Comparison of ENCODE assay signal across 24 mouse cellular contexts in genomic region chr4:24536989-24537388, GRCm38 (mm10). TPM values are rescaled to one million over a fixed set of nuclear protein-coding genes. Genes with fewer than 3 reads are reported as not detected.
DNase-seq lines count a peak whose midpoint lies in the region; ATAC-seq and TF ChIP-seq lines count a peak whose summit lies in the region.
"Had no signal": no experiment of that assay in that cellular context is flagged by ENCODE, and none has a peak within 500 bp of the region (broad histone marks: within the 10 kb centered on the region; RNA-seq: fewer than 3 reads in every experiment).

No protein-coding gene starts in this region.

- no peak for TF ChIP-seq POLR2A in kidney, adult 2 months (IDR thresholded peaks at IDR 0.05; ENCODE audit: low read depth, low read length)

- no peaks in the 10 kb centered on the region for H3K9me3 ChIP-seq in intestine, postnatal 0 days (ENCODE audit: control insufficient read depth)
- H3K9me3 ChIP-seq in intestine, embryonic 15.5 days, result no peaks in the 10 kb centered on the region
- no peaks in the 10 kb centered on the region for H3K9me3 ChIP-seq in midbrain, postnatal 0 days (ENCODE audit: low read length)
- H3K9me3 ChIP-seq in midbrain, embryonic 11.5 days (ENCODE audit: control insufficient read depth, low read length), result no peaks in the 10 kb centered on the region
- H3K9me3 ChIP-seq: embryonic facial prominence, embryonic 12.5 days; G1E; heart, embryonic 15.5 days; midbrain, embryonic 10.5 days had no signal

- H3K27ac ChIP-seq in intestine, postnatal 0 days (ENCODE audit: low read depth, low read length), result no peak overlapping the region
- H3K27ac ChIP-seq in intestine, embryonic 15.5 days, result no peak overlapping the region
- H3K27ac ChIP-seq in midbrain, postnatal 0 days (ENCODE audit: low read depth, low read length), result no peak overlapping the region
- H3K27ac ChIP-seq in midbrain, embryonic 11.5 days (ENCODE audit: low read depth, low read length), result no peak overlapping the region
- no peak overlapping the region for H3K27ac ChIP-seq in kidney, adult 2 months (ENCODE audit: insufficient read depth, low read depth, low read length)
- H3K27ac ChIP-seq: embryonic facial prominence, embryonic 12.5 days; heart, adult 2 months; heart, embryonic 15.5 days; macrophage; midbrain, embryonic 10.5 days had no signal

- H3K4me1 ChIP-seq in intestine, postnatal 0 days (replicated peaks; ENCODE audit: control insufficient read depth, insufficient read depth, low read length), result no peaks in the 10 kb centered on the region
- H3K4me1 ChIP-seq in intestine, embryonic 15.5 days (replicated peaks), result no peaks in the 10 kb centered on the region
- H3K4me1 ChIP-seq in midbrain, postnatal 0 days (ENCODE audit: insufficient read depth, low read length), result no peaks in the 10 kb centered on the region
- no peaks in the 10 kb centered on the region for H3K4me1 ChIP-seq in midbrain, embryonic 11.5 days (ENCODE audit: control insufficient read depth, insufficient read depth, low read length)
- H3K4me1 ChIP-seq in kidney, adult 2 months (ENCODE audit: control insufficient read depth, insufficient read depth, low read length), result no peaks in the 10 kb centered on the region
- H3K4me1 ChIP-seq: embryonic facial prominence, embryonic 12.5 days; heart, embryonic 15.5 days; midbrain, embryonic 10.5 days had no signal

- no peaks in the 10 kb centered on the region; the same call in 1 of the 2 replicates for H3K36me3 ChIP-seq in intestine, postnatal 0 days (ENCODE audit: control insufficient read depth, insufficient read depth)
- H3K36me3 ChIP-seq in intestine, embryonic 15.5 days, result 0 out of 2 replicates have a peak, but pooled peaks cover 3% of the 10 kb centered on the region
- H3K36me3 ChIP-seq in midbrain, postnatal 0 days (ENCODE audit: insufficient read depth, low read length), result no peaks in the 10 kb centered on the region
- peaks cover 2% of the 10 kb centered on the region; the same call in 1 of the 2 replicates for H3K36me3 ChIP-seq in midbrain, embryonic 11.5 days (ENCODE audit: control insufficient read depth, insufficient read depth, low read length)
- no peaks in the 10 kb centered on the region for H3K36me3 ChIP-seq in kidney, adult 2 months (ENCODE audit: control insufficient read depth, insufficient read depth, low read length)

- no peak overlapping the region for H3K9ac ChIP-seq in intestine, postnatal 0 days (ENCODE audit: low read depth, low read length)
- H3K9ac ChIP-seq in intestine, embryonic 15.5 days, result no peak overlapping the region
- no peak overlapping the region for H3K9ac ChIP-seq in midbrain, postnatal 0 days (replicated peaks; ENCODE audit: low read length, poor library complexity, severe bottlenecking)
- no peak overlapping the region for H3K9ac ChIP-seq in midbrain, embryonic 11.5 days (ENCODE audit: low read length)
- H3K9ac ChIP-seq: embryonic facial prominence, embryonic 12.5 days; heart, embryonic 15.5 days had no signal

- intact Hi-C loops in heart, postnatal 14 days (cut with DNase I), result no loop called here

- peak; percentile 33 for TF ChIP-seq CTCF in intestine, postnatal 0 days (IDR thresholded peaks at IDR 0.05; ENCODE audit: low read depth)
- peak; percentile 35 for TF ChIP-seq CTCF in midbrain, postnatal 0 days (IDR thresholded peaks at IDR 0.05)
- TF ChIP-seq CTCF in kidney, adult 2 months (conservative IDR thresholded peaks at IDR 0.05; ENCODE audit: insufficient read depth, insufficient read length, low read depth, low read length), result no peak

- ATAC-seq in intestine, postnatal 0 days, result no peak
- no peak; the same call in 1 of the 2 replicates for ATAC-seq in intestine, embryonic 15.5 days
- ATAC-seq in midbrain, postnatal 0 days (ENCODE audit: low FRiP score), result no peak
- ATAC-seq in midbrain, embryonic 11.5 days (ENCODE audit: low FRiP score), result no peak
- ATAC-seq: forebrain, embryonic 14.5 days had no signal

- WGBS in intestine, postnatal 0 days, result 80% methylated on average over 4 of the region's 4 CpGs
- 79% methylated on average over 4 of the region's 4 CpGs for WGBS in intestine, embryonic 15.5 days
- 89% methylated on average over 4 of the region's 4 CpGs for WGBS in midbrain, postnatal 0 days
- WGBS in midbrain, embryonic 11.5 days, result 87% methylated on average over 4 of the region's 4 CpGs
- WGBS in kidney, adult 2 months, result 87% methylated on average over 4 of the region's 4 CpGs

- H3K27me3 ChIP-seq in intestine, postnatal 0 days (replicated peaks; ENCODE audit: control insufficient read depth, insufficient read depth, low read length), result no peaks in the 10 kb centered on the region
- H3K27me3 ChIP-seq in intestine, embryonic 15.5 days (replicated peaks), result no peaks in the 10 kb centered on the region
- no peaks in the 10 kb centered on the region for H3K27me3 ChIP-seq in midbrain, postnatal 0 days (ENCODE audit: insufficient read depth, low read length)
- no peaks in the 10 kb centered on the region for H3K27me3 ChIP-seq in midbrain, embryonic 11.5 days (ENCODE audit: control insufficient read depth, insufficient read depth, low read length)
- H3K27me3 ChIP-seq in kidney, adult 2 months (replicated peaks; ENCODE audit: control insufficient read depth, insufficient read depth, low read length), result no peaks in the 10 kb centered on the region
- H3K27me3 ChIP-seq: embryonic facial prominence, embryonic 12.5 days; heart, embryonic 15.5 days had no signal

- H3K4me3 ChIP-seq in intestine, postnatal 0 days (ENCODE audit: low read depth, low read length), result no peak overlapping the region
- no peak overlapping the region for H3K4me3 ChIP-seq in intestine, embryonic 15.5 days (replicated peaks)
- H3K4me3 ChIP-seq in midbrain, postnatal 0 days (ENCODE audit: low read depth, low read length), result no peak overlapping the region
- no peak overlapping the region for H3K4me3 ChIP-seq in midbrain, embryonic 11.5 days (ENCODE audit: low read depth, low read length)
- H3K4me3 ChIP-seq in kidney, adult 2 months (ENCODE audit: insufficient read depth, low read depth, low read length), result no peak overlapping the region
- H3K4me3 ChIP-seq: embryonic facial prominence, embryonic 12.5 days; erythroblast, embryonic 14.5 days; heart, adult 2 months; heart, embryonic 15.5 days; midbrain, embryonic 10.5 days had no signal

- no peak overlapping the region for H3K4me2 ChIP-seq in intestine, postnatal 0 days (replicated peaks; ENCODE audit: low read depth)
- no peak overlapping the region for H3K4me2 ChIP-seq in intestine, embryonic 15.5 days (replicated peaks)
- H3K4me2 ChIP-seq in midbrain, postnatal 0 days (ENCODE audit: low read depth, low read length, poor library complexity, severe bottlenecking), result no peak overlapping the region
- H3K4me2 ChIP-seq in midbrain, embryonic 11.5 days, result no peak overlapping the region
- H3K4me2 ChIP-seq: embryonic facial prominence, embryonic 12.5 days; heart, embryonic 15.5 days had no signal

- DNase-seq in midbrain, postnatal 0 days (ENCODE audit: low spot score), result no peak
- DNase-seq in midbrain, embryonic 11.5 days (ENCODE audit: low spot score, missing footprints), result no peak
- DNase-seq in induced T-regulatory cell, adult 2 months (ENCODE audit: low read depth), result peak; percentile 25
- no peak for DNase-seq in heart, postnatal 14 days
- no peak for DNase-seq in kidney, adult 2 months
- DNase-seq: adrenal gland, adult 2 months; cerebellum, adult 2 months; cerebellum, postnatal 36 days; gastrocnemius, postnatal 25 days; heart, adult 2 months; left cerebral cortex, postnatal 4 days; liver; lung, adult 18-20 months; right cerebral cortex, adult 18-20 months; thymus, adult 18-20 months had no signal

RNA-seq across cellular contexts. Expression of gene Mms22l, which starts 40.7 kb away (rescaled TPM):
- polyA plus RNA-seq in intestine, postnatal 0 days (2015; fragmentation: Nextera tagmentation; extraction: Ambion mirVana), result 6.9 and 8.2 TPM in 2 replicates
- 24.2 and 25.5 TPM in 2 replicates for polyA plus RNA-seq in intestine, embryonic 15.5 days (2015; fragmentation: Nextera tagmentation; extraction: Ambion mirVana)
- 5.5 and 5.9 TPM in 2 replicates for total RNA-seq in midbrain, postnatal 0 days (2014; rRNA removed)
- polyA plus RNA-seq in midbrain, postnatal 0 days (2015; fragmentation: Nextera tagmentation; extraction: Ambion mirVana), result 2.1 and 2.4 TPM in 2 replicates
- 39.1 and 39.8 TPM in 2 replicates for polyA plus RNA-seq in midbrain, embryonic 11.5 days (2014; fragmentation: Nextera tagmentation; extraction: Ambion mirVana)
- 1 to 10 TPM; 2.2 to 2.4 TPM for total RNA-seq in heart, postnatal 14 days (2021)
- polyA plus RNA-seq in kidney, adult 2 months (2012; rRNA removed), result 0.92 and 1.1 TPM in 2 replicates
